Mouse (Mus musculus) left cerebral cortex, adult 8-10 months (tissue): Measurements from ENCODE around the gene Deaf1. TPM values are rescaled to one million over a fixed set of nuclear protein-coding genes. Genes with fewer than 3 reads are reported as not detected.

ENCODE experiments used
- DNase-seq, 2 experiments: peaks; one replicate each; pipeline ENCODE4 v3.0.0; 2022; ENCODE audit warnings: low spot score in 2 of 2
- total RNA-seq, 4 experiments: library from RNA; stranded (reverse); gene quantifications; 2 replicates each; pipeline ENCODE4 v1.2.4; 2022

Gene Deaf1
- total RNA-seq, result 10 to 100 TPM; 57.2 to 76.6 (median 68.2) TPM

DNA sequence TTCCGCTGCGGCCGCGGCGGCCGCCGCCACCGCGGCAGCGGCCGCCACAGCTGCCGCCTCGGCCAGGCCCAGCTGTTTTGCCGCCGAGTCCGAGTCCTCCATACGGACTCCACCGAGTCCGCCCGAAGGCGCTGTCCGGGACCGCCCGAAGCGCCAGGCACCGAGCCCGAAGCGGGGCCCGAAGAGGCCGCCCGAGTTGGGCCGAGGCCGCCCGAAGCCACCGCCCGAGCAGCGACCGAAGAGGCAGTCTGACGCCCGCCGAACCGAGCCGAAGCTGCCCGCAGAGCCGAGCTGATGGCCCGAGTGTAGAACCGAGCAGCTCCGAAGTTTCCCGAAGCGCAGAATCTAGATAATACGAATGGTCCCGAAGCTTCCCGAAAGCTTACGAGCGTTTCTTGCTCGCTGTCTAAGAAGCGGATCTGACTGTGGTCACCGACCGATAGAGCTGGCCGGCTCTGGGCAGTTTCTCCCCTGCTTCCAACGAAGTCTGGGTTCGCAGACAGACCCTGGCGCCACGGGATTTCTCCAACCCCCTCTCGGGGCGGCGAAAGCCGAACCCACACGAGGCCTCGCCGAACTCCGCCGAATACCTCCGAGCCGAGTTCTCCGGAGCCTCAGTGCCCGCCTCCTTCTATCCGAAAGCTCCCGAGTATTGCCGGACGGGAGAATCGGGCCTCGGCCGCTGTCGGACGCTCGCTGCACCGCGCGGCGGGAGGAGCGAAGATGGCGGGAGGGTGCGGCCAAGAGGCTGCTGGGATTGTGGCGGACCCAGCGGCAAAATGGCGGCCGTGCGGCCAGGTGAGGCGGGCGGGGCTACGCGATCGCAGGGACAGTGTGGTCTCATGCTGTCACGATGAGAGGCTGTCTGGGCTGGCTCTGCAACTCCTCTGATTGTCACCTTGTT lies at the start of gene Deaf1, which contains the start of gene Tmem80:
Gene Deaf1, minus strand, starts transcription at position 222 of the 904 bp plus-strand sequence.
Gene Tmem80, plus strand, starts transcription at position 271 of the 904 bp plus-strand sequence.
- peak; percentile 99 for DNase-seq

DNA sequence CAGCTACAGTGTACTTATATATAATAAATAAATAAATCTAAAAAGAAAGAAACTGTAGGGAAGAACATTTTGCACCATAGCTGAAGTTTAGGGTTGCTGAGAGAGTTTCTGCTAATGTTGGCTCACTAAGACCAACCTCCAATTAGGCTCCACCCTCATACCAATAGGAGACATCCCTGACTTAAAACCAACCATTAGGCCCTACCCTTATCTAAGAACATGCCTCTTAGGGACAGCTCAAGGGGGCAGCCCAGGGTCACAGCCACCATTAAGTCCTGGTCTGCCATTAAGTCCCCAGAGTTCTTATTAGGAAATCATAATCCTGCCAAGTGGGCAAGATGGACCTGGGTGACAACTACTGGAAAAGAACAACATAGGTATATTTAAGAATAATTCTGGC lies 46.9 kb upstream of the Deaf1 start:
- DNase-seq, result no peak

DNA sequence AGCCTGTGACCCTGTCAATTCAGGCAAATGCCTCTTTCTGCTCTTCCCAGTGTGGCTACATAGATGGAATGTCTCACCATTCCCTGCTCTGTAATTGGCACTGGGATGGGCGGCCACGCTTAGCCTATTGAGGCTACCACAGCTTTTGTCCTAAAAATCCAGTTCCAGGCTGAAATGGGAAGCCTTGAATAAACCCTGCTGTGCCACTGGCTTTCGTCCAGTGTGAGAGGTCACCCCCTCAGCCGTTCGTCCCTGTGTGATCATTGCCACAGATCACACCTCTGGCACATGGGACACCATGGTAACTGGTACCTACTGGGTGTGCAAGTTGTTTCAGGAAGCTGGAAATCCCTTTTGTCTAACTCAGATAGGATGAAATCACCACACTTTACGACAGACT lies 46.1 kb upstream of the Deaf1 start:
- DNase-seq, result no peak

DNA sequence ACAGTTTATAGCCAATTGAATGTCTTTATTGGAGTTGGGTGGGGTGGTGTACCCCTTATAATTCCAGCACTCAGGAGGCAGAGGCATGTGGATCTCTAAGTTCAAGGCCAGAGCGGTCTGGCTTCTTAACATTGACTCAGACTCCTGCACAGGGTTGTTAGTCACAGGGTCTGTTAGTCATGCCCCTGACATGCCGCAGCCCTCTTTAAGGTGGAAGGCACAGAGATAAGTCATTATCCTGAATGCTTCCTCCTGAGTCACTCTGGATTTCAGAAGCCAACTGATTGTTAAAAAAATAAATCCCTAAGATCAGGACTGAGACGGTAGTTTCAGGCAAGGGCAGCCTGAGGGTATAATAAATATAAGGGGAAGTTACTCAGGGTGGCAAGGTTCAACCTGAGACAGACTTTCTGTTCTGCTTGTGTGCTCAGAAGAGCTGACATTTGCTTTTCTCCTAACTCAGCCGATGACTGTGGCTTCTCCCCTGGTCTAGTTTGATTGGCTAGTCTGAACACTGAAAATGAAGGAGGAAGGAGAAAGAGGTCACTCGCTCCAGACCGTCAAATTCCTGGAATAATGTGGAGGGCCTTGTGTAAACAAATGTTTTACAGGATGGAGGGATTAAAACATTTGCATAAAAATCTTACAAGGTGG lies 44.6 kb upstream of the Deaf1 start:
- DNase-seq, result no peak

DNA sequence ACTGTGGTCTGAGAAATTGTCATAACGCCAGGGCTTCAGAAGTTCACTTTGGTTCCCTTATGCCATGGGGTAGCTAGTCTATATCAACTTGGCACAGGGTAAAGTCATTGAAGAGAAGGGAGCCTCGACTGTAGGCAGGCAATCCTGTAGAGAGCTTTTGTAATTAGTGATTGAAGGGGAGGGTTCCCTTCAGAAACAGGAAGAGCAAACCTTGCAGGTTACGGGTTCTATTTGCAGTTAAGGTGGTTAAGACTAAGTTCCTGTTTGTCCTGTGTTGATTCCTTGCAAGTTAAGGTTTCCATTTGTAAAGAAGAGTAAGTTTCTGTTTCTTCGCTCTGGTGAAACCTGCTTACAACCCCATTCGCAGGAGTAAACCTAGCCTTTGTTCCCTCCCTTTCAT lies 42.4 kb upstream of the Deaf1 start:
- DNase-seq, result no peak

DNA sequence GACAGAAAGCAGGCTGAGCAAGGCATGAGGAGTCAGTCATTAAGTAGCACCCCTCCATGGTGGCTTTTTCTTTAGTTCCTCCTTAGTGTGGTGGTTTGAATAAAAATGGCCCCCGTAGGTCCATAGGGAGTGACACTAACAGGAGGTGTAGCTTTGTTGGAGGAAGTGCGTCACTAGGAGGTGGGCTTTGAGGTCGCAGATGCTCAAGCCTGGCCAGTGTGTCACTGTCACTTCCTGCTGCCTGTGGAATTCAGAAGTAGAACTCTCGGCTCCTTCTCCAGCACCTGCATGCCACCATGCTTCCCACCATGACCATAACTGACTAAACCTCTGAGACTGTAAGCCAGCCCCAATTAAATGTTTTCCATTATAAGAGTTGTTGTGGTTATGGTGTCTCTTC lies 39.9 kb upstream of the Deaf1 start:
- no peak for DNase-seq

DNA sequence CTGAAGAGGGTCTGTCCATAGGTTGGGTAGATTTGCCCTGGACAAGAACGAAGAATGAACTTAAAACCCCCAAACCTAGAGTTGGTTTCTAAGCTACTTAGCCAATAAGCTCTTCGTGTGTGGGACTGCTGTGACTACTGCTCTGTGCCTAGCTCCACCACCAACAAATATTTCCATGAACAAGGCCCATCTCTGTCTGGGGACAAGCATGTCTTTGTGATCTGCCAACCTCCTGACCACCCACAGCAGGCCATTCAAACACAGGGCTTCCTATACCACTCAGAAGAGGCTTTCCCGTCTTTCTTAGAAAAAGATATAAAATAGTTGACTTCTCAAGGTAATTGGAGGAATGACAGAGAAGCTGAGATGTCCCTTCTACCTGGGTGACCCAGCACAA lies 37.6 kb upstream of the Deaf1 start:
- no peak for DNase-seq

DNA sequence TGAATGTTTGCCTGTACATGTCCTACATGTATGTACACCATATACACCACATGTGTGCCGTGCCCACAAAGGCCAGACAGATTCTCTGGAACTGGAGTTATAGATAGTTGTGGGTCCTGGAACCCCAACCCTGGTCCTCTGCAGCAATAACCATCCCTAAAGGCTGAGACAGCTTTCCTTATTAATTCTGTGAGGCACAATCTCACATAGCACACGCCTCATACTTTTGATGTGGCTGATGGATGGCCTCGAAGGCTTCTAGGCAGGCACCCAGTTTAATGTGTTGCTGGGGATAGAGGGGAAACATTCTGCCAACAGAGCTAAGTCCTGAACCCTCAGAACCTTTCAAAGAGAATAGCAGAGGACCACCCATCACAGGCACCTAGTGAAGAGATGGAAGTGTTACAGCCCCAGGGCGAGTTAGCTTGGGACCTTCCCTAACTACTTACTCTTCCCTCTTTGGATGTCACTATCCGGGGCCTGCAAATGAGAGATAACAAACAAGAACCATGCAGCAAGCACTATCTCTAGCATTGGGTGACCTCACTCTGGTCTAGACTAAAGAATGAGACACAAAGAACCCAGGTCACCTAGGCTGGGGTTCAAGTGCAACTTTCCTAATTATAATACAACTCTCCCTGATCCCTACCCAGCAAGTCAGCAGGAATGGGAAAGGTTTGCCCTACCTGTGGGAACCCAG lies 37.0 kb upstream of the Deaf1 start:
- DNase-seq, result no peak

DNA sequence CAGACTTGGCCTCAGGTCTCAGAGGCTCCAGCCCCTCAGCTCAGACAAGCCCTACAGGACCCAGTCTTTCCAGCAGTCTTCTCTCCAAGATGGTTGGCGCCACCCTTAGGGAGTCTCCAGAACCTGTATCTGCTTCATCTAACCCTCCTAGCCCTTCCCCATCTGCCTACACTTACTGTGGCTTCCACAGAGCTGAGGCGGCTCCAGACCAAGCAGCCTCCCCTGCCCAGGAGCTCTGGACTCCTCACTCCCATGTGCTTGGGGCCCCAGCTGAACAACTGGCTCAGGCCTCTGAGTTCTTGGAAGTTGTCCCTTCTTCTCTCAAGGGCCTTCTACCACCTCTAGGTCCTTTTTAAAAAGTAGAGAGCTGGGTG lies 36.2 kb upstream of the Deaf1 start:
- DNase-seq, result no peak

DNA sequence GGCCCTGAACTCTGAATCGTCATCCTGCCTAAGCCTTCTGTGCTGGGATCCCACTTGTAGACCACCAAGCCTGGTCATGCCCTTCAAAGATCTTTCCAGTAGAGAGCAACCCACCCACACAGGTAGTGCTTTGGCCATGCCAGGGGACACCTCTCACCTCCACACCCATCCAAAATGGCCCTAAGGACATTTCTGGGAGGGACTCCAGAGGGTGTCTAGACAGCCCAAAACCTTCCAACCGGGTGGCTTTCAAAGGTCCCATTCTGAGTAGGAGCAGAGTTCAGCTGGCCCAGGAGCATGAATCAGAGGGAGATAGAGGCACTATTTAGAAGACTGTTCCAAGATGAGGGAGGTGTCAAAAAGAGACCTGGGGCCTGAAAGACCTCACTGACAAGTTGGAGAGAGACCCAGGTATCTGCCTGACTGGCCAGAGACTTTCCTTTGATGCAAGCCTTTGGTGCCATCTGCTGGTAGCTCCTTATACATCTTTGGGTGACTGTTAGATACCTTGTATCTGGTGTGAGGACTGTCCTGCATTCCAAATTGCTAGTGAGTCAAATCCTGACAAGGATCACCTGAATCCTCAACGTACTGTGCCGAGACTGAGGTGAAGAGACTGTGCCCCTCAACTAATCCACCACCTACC lies 35.7 kb upstream of the Deaf1 start:
- peak in 1 of 2 experiments; percentile 44 for DNase-seq

DNA sequence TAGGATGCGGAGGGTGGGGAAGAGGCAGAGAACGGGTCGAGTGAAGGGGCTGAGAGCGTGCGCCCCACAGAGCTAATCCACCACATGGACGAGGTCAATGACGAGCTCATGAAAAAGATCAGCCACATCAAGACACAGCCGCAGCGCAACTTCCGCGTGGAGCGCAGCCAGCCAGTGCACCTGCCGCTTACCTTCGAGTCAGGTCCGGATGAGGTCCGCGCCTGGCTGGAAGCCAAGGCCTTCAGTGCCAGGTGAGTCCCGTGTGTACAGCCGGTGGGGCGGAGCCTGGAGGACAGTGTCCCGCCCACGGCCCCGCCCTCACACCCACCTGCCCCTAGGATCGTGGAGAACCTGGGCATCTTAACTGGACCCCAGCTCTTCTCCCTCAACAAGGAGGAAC lies 34.0 kb upstream of the Deaf1 start:
- no peak for DNase-seq

DNA sequence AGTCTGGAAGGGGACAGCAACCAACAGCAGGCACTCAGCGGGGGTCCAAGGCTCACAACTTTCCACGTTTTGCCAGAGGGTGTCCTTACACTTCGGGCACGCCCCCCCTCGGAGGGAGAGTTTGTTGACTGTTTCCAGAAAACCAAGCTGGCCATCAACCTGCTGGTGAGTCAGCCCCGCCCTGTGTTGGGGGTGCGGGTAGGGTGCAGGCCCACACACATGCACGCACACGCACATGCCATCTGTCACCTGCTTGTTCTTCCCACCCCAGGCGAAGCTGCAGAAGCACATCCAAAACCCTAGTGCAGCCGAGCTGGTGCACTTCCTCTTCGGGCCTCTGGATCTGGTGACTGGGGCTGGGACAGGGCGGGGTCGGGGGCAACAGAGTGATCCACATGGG lies 29.5 kb upstream of the Deaf1 start:
- peak in 1 of 2 experiments; percentile 71 for DNase-seq

DNA sequence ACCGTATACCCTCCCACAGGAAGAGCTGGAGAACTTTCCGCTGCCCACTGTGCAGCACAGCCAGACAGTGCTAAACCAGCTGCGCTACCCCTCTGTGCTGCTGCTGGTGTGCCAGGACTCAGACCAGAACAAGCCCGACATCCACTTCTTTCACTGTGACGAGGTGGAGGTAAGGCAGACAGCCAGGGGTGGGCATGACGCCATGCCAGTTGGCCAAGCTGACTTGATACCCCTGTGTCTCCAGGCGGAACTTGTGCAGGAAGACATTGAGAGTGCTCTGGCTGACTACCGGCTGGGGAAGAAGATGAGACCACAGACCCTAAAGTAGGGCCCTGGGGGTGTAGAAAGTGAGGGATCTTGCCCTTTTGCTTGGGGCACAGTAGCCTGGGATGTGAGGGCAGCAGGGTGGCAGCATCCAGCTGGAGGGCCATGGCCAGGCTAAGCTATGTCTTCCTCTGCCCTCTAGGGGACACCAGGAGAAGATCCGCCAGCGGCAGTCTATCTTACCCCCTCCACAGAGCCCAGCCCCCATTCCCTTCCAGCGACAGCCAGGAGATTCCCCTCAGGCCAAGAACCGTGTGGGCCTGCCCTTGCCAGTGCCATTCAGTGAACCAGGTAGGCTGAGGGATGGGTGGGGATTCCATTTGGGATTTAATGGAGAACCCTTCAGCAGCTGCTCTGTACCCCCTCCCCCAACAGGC lies 28.3 kb upstream of the Deaf1 start:
- DNase-seq, result no peak

DNA sequence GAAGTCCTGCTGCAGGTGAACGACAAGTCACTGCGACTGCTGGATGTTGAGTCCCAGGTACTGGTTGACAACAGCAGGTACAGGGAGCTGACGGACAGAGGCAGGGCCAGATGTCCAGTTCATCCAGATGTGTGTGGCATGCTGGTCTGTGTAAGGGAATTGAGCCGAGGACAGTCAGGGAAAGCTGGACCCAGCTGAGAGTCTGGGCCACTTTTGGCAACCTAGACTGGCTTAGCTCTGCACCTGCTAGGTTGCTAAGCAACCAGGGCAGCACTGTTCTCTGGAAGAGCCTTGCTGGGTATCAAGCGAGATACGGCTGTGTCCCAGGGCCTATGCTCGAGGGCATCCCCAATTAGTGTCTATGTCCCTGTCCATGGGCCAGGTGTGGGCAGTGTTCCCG lies 27.6 kb upstream of the Deaf1 start:
- no peak for DNase-seq

DNA sequence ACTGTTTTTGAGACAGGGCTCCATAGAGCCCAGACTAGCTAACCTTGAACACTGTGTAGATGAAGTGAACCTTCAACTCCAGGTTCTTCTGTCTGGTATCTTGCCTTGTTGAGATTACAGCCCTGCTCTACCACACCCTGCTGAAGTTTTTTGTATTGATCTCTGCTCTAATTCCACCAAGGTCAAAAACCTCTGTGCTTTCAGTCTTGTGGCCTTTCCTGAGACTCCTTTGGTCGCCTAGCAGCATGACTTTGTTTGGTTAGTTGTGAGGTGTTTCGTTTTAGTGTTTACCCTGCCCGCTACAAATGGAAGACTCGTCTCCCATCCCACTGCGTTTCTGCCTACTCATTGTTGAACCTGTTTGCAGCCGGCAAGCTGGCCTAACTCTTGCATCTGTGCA lies 23.6 kb upstream of the Deaf1 start:
- DNase-seq, result no peak

DNA sequence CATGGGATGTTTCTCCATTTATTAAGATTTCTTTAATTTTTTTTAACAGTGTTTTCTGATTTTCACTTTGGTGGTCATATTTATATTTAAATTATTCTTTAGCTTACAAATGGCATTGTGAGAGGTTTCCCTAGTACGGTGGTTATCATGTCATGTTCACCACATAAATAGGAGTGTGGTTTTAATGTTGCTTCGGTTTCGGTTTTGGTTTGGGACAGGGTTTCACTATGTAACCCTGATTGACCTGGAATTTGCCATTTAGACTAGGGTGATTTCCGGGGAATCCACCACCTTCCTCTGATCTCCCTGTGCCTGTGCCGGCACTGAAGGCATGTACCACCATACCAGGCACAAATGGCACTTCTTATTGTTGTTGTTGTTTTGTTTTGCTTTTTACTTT lies 17.3 kb upstream of the Deaf1 start:
- no peak for DNase-seq

DNA sequence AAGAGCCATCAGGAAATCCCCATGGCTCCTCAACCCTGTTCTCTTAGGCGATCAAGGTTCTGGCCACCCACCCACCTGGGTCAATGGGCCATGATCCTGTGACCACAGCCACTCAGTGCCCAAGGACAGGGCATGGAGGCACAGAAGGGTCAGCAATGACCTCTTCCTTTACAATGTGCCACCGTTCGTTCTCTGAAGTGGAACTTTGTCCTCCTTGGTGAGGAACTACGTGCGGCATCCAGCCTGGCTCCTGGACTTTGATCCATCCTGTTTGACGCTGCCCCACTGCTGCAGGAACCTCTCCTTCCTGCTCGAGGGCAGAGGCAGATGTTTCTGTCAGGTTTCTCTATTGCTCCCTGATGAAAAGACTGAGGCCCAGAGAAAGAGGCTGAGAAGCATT lies 16.2 kb upstream of the Deaf1 start:
- no peak for DNase-seq

DNA sequence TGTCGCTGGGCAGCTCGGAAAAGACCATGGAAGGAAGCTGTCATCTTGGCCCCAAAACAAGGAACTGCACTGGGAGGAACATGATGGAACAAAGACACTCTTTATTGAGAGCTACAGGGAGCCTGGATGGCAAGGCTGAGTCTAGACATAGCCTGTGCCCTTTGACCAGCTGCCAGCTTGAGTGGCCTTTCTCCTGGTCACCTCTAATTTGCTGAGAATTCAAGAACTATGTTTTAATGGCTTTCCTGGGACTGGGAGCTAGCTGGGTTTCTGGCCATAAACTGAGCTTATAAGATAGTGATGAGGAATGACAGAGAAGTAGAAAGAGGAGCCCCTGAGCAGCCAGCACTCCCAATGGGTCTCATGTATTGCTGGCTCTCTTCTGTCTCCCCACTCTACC lies 15.7 kb upstream of the Deaf1 start:
- no peak for DNase-seq

DNA sequence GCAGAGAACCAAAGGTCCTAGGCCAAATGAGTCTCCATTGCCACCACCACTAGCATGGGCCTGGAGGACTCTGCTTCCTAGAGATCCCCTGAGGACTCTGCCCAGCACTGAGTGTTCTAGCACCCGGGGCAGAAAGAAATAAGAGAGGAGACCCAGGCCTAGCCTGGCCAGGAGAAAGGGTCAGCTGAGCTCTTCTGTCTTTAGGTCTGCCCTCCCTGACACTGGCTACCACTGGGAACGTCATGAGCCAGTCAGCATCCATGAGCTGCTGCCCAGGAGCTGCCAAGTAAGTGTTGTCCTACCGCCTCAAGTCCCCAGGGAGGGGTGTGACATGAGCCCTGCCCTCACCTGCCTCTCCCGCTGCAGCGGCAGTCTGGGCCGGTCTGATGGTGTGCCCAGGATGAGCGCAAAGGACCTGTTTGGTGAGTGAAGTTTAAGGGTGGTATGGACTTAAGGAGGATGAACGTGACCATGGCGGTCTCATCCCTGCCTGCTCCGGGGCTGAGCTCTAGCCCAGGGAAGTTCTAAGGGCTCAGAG lies 14.3 kb upstream of the Deaf1 start:
- no peak for DNase-seq

DNA sequence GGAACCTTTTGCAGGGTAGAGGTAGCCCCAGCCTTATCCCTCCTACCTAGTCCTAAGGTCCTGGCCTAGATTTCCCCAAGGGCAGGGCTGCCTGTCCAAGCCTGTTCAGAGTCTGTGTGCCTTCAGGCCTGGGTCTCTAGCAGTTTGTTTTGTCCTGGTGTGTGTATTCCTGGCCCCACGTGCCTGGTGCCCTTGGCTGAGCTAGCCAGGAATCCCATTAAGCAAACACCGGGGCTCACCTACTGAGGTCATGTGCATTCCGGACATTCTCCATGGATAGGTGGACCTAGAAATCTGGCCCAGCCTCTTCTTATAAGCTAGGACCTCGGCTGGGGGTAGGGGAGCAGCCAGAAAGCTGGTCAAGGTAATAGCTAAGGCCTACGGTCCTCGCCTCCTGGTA lies 13.0 kb upstream of the Deaf1 start:
- no peak for DNase-seq

DNA sequence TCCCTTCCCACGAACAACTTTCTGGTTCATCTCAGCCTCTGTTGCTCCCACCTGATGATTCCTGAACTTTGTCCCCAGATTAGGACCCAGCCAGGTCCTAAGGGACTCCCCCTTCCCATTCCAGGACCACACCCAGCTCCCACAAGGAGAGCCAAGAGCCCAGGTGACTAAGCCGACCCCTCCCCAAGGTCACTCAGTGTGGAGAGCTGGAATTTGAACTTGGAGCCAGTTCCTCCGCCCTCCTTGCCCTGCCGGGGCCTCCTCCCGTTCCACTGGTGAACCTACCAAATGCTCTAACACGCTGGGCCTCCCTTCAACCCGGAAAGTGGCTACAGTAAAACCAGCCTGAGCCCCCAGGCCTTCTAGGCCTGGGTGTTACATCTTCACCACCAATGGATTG lies 12.5 kb upstream of the Deaf1 start:
- DNase-seq, result no peak
